12 mouse cellular contexts compared by ENCODE assay signal in the genomic region with DNA sequence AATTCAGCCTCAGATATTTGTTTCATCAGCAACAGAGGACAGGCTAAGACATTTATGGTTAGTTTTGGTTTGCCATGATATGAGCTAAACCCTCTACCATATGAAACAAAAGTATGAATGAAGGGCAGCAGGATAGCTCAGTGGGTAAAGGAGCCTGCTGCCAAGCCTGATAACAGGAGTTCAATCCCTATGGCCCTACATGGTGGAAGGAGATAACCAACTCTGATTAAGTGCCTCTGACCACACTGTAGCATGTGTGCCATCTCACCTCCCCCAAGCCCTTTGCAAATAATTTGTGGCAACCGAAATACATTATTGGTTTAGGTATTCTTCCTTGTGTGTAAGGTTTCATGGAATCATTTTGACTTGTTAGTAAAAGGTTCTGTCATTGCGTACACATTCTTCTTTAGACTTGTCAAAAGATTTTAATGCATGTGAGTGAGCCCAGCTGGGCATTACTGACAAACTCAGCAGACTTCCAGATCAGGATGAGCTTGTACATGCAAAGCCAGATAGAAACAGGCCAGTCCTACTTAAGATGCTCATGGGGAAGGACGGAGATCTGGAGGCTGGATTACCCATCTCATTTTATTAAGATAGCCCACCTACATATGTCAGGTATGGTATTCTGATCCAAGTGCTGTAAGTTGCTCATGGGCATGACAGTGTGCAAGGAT.
"Had no signal": no experiment of that assay in that cellular context is flagged by ENCODE, and none has a peak within 500 bp of the region (broad histone marks: within the 10 kb centered on the region; RNA-seq: fewer than 3 reads in every experiment).

No protein-coding gene starts in this region.

- H3K9ac ChIP-seq: kidney, embryonic 15.5 days; limb, embryonic 12.5 days; lung, embryonic 14.5 days; midbrain, embryonic 13.5 days; neural tube, embryonic 12.5 days had no signal

- H3K27ac ChIP-seq: kidney, embryonic 15.5 days; left cerebral cortex, adult 2 months; limb, embryonic 12.5 days; macrophage; midbrain, embryonic 13.5 days; neural tube, embryonic 12.5 days had no signal

- H3K27me3 ChIP-seq: kidney, embryonic 15.5 days; limb, embryonic 12.5 days; midbrain, embryonic 13.5 days; neural tube, embryonic 12.5 days had no signal

- ATAC-seq: intestine, embryonic 16.5 days had no signal

- H3K9me3 ChIP-seq: kidney, embryonic 15.5 days; limb, embryonic 12.5 days; midbrain, embryonic 13.5 days; neural tube, embryonic 12.5 days had no signal

- H3K4me2 ChIP-seq: kidney, embryonic 15.5 days; limb, embryonic 12.5 days; lung, embryonic 14.5 days; midbrain, embryonic 13.5 days; neural tube, embryonic 12.5 days had no signal

- DNase-seq: right cerebral cortex, adult 18-20 months; right cerebral cortex, postnatal 25 days; thymus, postnatal 4 days had no signal

- H3K4me1 ChIP-seq: kidney, embryonic 15.5 days; limb, embryonic 12.5 days; midbrain, embryonic 13.5 days; neural tube, embryonic 12.5 days had no signal

- H3K4me3 ChIP-seq: kidney, embryonic 15.5 days; left cerebral cortex, adult 2 months; limb, embryonic 12.5 days; midbrain, embryonic 13.5 days; myocyte; neural tube, embryonic 12.5 days had no signal
